Mouse (Mus musculus): ENCODE data around the gene Chmp5.

- TF ChIP-seq GATA1 (IDR thresholded peaks at IDR 0.05; ENCODE audit: low read length) (no peak), TAL1 (IDR thresholded peaks at IDR 0.05; ENCODE audit: low read length) (no peak)
These were observed 21.0 kb downstream of the Chmp5 start for GRCm38 (mm10) chr4:40969161-40969560.

Data from erythroblast, embryonic 14.5 days (primary cell).